Mouse (Mus musculus) thymus, postnatal 25 days (tissue): ENCODE measurements at regions not wholly inside any gene's neighbourhood (a gene's known extent, or its start where the extent isn't known, plus 50 kb on each side); places are given as distances from the start of the nearest gene placed in this dataset.

ENCODE experiments used
- DNase-seq: peaks from one replicate; pipeline ENCODE4 v3.0.0; 2022

GRCm38 (mm10) chr10:126625466-126625865 lies 275.7 kb downstream of the Atp23 start:
- DNase-seq, result no peak

DNA sequence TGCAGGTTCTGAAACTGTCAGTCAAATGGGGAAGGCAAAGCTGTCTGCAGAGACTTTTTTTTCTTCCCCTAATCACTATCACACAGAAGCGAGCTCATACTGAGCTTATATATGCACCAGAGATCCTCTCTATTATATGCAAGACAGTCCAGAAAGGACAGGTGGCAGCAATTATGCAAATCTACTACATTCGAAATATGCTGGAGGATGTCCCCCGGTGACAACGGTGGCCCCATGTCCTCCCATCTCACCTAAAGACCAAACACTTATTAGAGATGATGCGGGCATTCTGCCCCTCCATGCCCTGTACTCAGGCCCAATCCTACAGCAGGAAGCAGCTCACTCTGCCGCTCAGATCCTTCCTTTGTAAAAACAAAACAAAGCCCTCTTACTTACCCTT lies 280.4 kb downstream of the Atp23 start:
- no peak for DNase-seq

- no peak for DNase-seq
Observed at GRCm38 (mm10) chr10:126619970-126620369, 281.2 kb downstream of the Atp23 start.

DNA sequence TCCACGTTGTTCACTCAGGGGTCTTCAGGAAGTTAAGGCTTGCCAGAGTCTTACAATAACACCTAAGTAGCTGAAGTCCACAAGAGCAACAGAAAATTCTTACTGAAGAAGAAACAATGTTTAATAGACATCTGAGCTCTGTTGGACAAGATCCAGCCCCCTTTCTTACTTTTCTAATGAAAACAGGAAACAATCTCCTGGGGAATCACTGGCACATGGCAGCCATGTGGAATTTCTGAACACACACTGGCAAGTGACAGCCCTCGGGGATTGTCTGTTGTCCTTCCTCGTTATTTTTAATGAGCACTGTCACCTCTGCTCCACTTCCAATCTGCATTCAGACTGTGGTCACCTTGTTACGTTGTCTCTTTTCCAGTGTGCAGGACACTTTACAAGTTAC lies 288.9 kb downstream of the Atp23 start:
- no peak for DNase-seq

GRCm38 (mm10) chr10:126610506-126610905 lies 290.6 kb downstream of the Atp23 start:
- no peak for DNase-seq

- DNase-seq, result no peak
Observed at GRCm38 (mm10) chr10:126599686-126600085, 301.5 kb downstream of the Atp23 start.

DNA sequence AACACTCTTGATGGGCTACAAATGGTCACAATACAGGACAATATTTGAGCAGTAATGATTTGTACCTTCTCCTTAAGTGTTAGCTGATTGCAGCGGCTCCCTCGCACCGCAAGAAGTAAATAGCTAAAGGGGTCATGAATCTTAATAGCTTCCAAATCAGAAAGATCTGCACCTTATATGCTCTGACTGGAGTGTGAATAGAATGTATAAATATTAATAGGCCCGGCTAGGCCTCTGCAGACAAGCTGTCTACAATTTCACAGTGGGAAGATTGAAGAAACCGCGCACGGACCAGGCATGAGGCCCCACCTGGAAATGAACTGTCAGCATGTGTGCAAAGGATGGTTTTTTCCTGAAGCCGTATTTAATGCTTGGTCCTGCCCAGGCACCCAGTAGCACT lies 333.0 kb downstream of the Atp23 start:
- no peak for DNase-seq

DNA sequence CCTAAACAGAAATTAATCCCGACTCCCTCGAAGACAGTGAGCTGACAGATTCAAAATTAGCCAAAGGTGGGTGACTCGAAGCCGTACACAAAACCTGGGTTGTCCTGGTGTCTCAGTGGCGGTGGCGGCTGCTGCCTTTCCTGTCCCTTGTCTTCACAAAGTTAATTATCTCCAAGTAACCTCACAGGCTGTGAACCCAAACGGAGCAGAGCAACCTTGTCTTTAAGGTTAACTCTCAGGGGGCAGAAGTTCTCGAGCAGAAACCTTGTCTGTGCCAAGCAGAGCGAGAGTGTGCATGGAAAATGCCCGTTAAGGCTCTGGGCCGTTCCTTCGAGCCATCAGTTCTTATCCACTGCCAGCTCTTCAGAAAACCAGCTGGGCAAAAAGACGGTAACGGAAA lies 335.8 kb downstream of the Atp23 start:
- no peak for DNase-seq

GRCm38 (mm10) chr10:126555080-126555479 lies 346.1 kb downstream of the Atp23 start:
- DNase-seq, result no peak

DNA sequence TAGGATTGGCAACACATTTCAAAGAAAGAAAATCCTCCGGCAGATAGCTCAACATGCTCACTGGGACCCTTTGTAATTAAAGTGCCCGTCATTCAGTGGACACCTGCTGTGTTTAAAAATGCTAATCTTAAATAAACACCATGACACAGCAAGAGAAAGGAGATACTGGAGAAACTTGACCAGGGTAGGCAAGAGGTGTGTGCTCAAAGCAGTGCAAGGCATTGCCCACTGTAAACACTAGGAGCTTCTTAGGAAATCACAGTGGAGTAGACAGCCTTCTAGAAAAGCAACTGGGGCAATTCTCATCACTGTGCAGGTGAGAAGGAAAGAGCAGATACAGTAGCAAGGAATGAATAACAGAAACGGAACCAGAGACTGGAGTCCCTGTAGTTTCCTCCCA lies 369.2 kb downstream of the Atp23 start:
- no peak for DNase-seq

DNA sequence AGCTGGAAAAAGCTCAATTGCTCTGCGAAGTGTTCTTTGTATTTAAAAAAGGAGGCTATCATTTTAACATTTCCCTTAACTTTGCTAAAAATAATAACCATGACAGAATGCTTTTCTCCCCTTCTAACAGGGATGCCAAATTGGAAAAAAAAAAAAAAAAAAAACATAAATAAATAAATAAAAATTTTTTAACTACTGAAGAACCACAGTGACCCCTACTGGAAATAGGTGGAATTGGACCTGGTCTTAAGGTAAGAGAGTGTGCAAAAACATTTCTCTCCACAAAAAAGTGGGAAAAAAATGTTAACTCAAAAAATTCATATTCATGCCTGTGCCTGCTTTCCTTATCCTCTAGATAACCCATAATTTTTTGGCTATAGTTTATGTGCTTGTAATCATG lies 369.8 kb downstream of the Atp23 start:
- DNase-seq, result no peak

GRCm38 (mm10) chr10:126528801-126529200 lies 372.4 kb downstream of the Atp23 start:
- no peak for DNase-seq

GRCm38 (mm10) chr10:126526186-126526585 lies 375.0 kb downstream of the Atp23 start:
- no peak for DNase-seq

GRCm38 (mm10) chr10:126521836-126522815 lies 379.0 kb downstream of the Atp23 start:
- DNase-seq, result no peak

- DNase-seq, result no peak
Observed at GRCm38 (mm10) chr10:126520973-126521372, 380.2 kb downstream of the Atp23 start.

DNA sequence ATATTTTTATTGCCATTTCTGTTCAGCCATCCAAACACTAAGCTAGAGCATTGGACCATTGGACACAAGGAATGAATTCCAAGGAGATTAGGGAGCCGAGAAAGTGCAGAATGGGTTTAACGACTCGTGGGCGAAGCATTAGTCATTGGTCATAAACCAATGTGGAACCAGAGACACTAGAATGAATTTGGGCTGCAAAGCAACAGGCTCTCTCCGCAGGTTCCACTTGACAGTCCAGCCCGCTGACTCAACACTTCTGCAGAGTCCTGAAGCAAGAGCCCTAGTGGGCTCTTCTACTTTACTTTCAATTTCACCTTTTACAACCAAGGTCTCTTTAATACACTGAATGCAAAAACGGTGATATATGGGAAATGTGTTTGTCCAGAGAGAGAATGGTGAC lies 388.0 kb downstream of the Atp23 start:
- no peak for DNase-seq

GRCm38 (mm10) chr10:126511511-126511910 lies 389.6 kb downstream of the Atp23 start:
- DNase-seq, result peak; percentile 84

DNA sequence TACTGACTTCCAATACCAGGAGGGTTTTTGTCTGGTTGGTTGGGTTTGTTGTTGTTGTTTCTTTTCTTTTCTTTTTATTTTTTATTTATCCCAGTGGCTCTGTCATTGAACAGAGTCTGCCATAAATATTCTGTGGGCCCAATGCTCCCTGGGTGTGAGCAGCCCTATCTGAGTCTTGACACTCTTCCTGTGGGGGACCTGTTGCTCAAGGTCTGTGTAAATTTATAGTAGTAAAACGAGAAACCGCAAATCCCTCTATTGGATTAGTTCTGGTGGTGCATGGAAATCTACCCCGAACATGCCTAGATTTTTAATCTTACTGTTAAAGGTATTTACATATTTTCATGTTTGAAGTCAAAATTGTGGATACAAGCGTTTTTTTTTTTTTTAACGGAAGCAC lies 395.2 kb downstream of the Atp23 start:
- DNase-seq, result no peak

DNA sequence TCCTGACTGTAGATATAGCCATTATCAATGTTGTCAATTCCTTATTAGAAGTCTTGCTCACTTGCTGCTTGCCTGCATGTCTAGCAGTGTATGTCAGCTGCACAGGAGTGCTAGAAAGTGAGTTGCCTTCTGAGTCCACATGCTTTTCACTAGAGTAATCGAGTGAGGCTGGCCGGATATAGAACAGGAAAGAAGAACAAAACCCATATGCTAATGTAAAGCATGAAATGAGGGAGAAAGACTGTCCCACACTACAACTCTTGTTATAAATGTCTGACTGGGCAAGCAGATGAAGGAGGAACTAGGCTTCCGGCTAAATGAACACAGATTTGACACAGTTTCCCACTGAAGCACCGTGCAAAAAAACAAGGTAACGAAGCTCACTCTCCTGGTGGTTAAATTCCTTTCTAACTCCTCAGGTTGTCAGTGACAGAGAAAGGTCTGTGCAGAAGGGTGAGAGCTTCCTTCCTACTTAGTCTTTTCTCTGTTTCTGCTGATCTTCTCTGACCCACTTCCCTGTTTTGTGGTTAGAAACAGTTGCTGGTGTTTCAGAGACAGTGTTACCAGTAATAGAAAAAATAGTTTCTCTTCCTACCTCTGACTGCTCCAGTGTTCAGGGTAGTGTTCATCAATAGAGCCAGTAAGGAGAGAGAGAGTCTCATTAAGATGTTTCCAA lies 399.0 kb downstream of the Atp23 start:
- peak; percentile 22 for DNase-seq

GRCm38 (mm10) chr10:126498726-126499125 lies 402.4 kb downstream of the Atp23 start:
- DNase-seq, result no peak

GRCm38 (mm10) chr10:126493734-126494133 lies 407.4 kb downstream of the Atp23 start:
- no peak for DNase-seq

DNA sequence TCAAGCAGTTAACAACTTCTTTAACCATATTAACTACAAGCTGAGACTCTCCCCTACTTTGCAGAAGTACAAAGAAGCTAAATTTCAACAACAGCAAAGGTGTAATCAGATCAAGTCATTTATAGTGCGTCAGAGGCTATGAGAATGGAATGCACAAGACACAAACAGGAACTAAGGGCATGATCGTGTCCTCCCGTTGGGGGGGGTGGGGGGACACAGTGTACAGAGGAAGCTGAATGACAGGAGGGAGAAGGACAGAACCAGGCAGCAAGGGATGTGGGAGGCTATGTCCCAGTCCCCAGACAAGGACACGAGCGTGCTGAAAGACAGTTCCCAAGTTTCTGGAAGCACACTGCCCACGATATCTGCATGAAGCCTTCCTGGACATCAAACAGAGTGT lies 408.9 kb downstream of the Atp23 start:
- DNase-seq, result no peak

DNA sequence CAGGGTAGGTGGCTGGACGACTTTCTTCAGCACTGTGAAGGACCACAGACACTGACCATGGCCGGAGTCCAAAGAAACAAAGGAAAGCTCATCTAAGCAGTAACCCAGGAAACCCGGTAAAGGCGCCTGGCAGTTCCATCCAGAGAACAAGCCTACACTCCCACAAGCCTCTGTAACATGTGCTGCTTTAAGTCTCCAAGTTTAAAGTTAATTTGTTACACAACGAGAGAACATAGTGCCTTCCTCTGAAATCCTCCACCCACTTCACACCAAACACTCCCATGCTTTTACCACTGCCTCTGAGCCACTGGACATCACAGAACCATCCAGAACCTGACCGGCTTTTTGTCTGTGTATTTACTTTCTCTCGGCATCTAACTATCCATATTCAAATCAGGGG lies 416.0 kb downstream of the Atp23 start:
- no peak for DNase-seq

- no peak for DNase-seq
Observed at GRCm38 (mm10) chr10:126483479-126483878, 417.7 kb downstream of the Atp23 start.
